Mouse (Mus musculus) neural tube, embryonic 15.5 days (tissue): ENCODE data around the gene Olfr307. TPM values are rescaled to one million over a fixed set of nuclear protein-coding genes. Genes with fewer than 3 reads are reported as not detected.
"Not testable (repeated sequence)": the region's sequence is repeated elsewhere in the genome, so short reads cannot be mapped to it uniquely, and the experiment has no call there.

Source experiments
- ATAC-seq: fragments of 200-750 bp; cut with Nextera tagmentation; 2 replicates; pipeline ENCODE4 v1.8.0; 2017; ENCODE audit warnings: mild to moderate bottlenecking, moderate TSS enrichment, moderate library complexity; ENCODE audit not compliant: low FRiP score
- H3K27ac ChIP-seq: fragments of 300-500 bp; sonication (generic); replicated peaks from 2 replicates; pipeline ENCODE4 v1.5.1; 2015; ENCODE audit warnings: mild to moderate bottlenecking, inconsistent platforms
- H3K27me3 ChIP-seq: fragments of 300-500 bp; sonication (generic); replicated peaks from 2 replicates; pipeline ENCODE4 v1.6.1; 2015; ENCODE audit warnings: inconsistent platforms
- H3K36me3 ChIP-seq: fragments of 300-500 bp; sonication (generic); 2 replicates; pipeline ENCODE4 v1.6.1; 2015; ENCODE audit warnings: inconsistent platforms
- H3K4me1 ChIP-seq: fragments of 300-500 bp; sonication (generic); 2 replicates; pipeline ENCODE4 v1.6.1; 2015; ENCODE audit warnings: inconsistent platforms
- H3K4me2 ChIP-seq: fragments of 300-500 bp; sonication (generic); 2 replicates; pipeline ENCODE4 v1.6.1; 2015; ENCODE audit warnings: inconsistent platforms, mild to moderate bottlenecking, moderate library complexity
- H3K4me3 ChIP-seq: fragments of 300-500 bp; sonication (generic); replicated peaks from 2 replicates; pipeline ENCODE4 v1.5.1; 2015; ENCODE audit warnings: mild to moderate bottlenecking, inconsistent platforms
- H3K9ac ChIP-seq: fragments of 300-500 bp; sonication (generic); replicated peaks from 2 replicates; pipeline ENCODE4 v1.6.1; 2015; ENCODE audit warnings: mild to moderate bottlenecking, inconsistent platforms
- H3K9me3 ChIP-seq: fragments of 300-500 bp; sonication (generic); replicated peaks from 2 replicates; pipeline ENCODE4 v1.6.1; 2016; ENCODE audit warnings: inconsistent platforms
- whole genome bisulfite sequencing: fragments of 180-500 bp; shearing (Covaris S2); methylation state at CpG from one replicate; pipeline ENCODE4 v1.1.7; 2015; ENCODE audit warnings: mixed read lengths; 5-methylcytosine and 5-hydroxymethylcytosine counted together
- polyA plus RNA-seq: library from polyadenylated mRNA; unstranded; fragments of >200 nt; fragmentation: Nextera tagmentation; extraction: Ambion mirVana; gene quantifications from 2 replicates; pipeline ENCODE4 v1.2.1, GENCODE M21; 2015

Olfr307 gene
- polyA plus RNA-seq: not detected in 2 replicates

DNA sequence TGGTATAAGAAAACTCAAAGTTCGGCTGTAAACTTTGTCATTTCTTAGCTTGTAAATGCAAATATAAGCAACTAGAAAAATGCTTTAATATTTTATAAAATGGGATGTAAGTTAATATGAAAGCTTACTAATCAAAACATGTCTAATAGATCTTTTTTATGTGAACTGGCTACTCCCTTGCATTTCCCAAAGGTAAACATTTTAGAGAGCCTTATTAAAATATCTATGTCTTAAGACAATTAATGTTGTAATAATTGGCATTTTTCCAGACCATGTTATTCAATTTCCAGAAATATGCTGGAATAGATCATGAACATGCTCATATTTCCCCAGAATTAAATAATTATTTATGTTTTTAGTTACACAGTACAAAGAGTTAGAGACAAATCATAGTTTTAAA, at the start of gene Olfr307:
Gene Olfr307, minus strand, starts transcription at position 101 of the 400 bp plus-strand sequence.
- Histone ChIP-seq H3K27me3 (no peaks in the 10 kb centered on the region), H3K4me1 (no peaks in the 10 kb centered on the region), H3K27ac (no peak within 1 kb of the TSS), H3K36me3 (no peaks in the 10 kb centered on the region), H3K9me3 (no peaks in the 10 kb centered on the region), H3K4me3 (no peak within 1 kb of the TSS), H3K4me2 (no peak within 1 kb of the TSS), H3K9ac (no peak within 1 kb of the TSS)
- ATAC-seq: no peak
- WGBS: 85% methylated on average over 1 of the region's 1 CpGs

DNA sequence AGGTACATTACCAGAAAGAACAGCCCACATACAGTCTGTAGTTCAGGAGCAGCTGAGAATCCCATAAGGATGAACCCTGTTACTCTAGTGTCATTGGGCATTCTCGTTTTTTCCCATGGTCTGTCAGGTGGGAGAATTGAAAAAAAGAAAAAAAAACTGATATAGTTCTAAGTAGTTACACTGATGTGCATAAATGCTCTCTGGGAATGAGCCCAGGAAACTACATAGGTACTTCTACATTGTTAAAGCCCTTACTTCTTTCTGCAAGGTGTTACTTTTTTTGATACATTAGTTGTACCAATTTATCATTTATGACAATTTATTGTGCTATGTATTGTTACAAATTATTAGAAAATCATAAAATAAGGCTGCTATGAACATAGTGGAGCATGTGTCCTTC, 49.2 kb upstream of the Olfr307 start, which contains the start of gene Olfr304:
Gene Olfr304, minus strand, starts transcription at position 101 of the 400 bp plus-strand sequence.
- Histone ChIP-seq H3K9ac (no peak within 1 kb of the TSS), H3K4me1 (no peaks in the 10 kb centered on the region), H3K36me3 (no peaks in the 10 kb centered on the region), H3K27me3 (no peaks in the 10 kb centered on the region), H3K4me2 (no peak within 1 kb of the TSS), H3K9me3 (no peaks in the 10 kb centered on the region), H3K4me3 (no peak within 1 kb of the TSS), H3K27ac (no peak within 1 kb of the TSS)
- no peak for ATAC-seq
- 74% methylated on average over 1 of the region's 1 CpGs for WGBS

GRCm38 (mm10) chr7:86385769-86386168, 48.4 kb upstream of the Olfr307 start:
- no peak for ATAC-seq
- Histone ChIP-seq H3K9ac (no peak overlapping the region), H3K27ac (no peak overlapping the region), H3K4me1 (no peaks in the 10 kb centered on the region), H3K36me3 (no peaks in the 10 kb centered on the region), H3K27me3 (no peaks in the 10 kb centered on the region), H3K9me3 (no peaks in the 10 kb centered on the region), H3K4me3 (no peak overlapping the region), H3K4me2 (no peak overlapping the region)
- 70% methylated on average over 3 of the region's 3 CpGs for WGBS

GRCm38 (mm10) chr7:86366828-86367227, 29.4 kb upstream of the Olfr307 start, which contains the start of gene Olfr305:
Olfr305 (minus strand) TSS chr7:86366928.
- H3K36me3 ChIP-seq: no peaks in the 10 kb centered on the region
- no peaks in the 10 kb centered on the region for H3K27me3 ChIP-seq
- no peak within 1 kb of the TSS for H3K4me2 ChIP-seq
- H3K4me1 ChIP-seq: no peaks in the 10 kb centered on the region
- H3K9me3 ChIP-seq: no peaks in the 10 kb centered on the region
- ATAC-seq: no peak
- no peak within 1 kb of the TSS for H3K27ac ChIP-seq
- no peak within 1 kb of the TSS for H3K4me3 ChIP-seq
- 71% methylated on average over 1 of the region's 1 CpGs for whole genome bisulfite sequencing
- no peak within 1 kb of the TSS for H3K9ac ChIP-seq

GRCm38 (mm10) chr7:86346296-86346695, 8.9 kb upstream of the Olfr307 start:
- not testable (repeated sequence) for H3K27me3 ChIP-seq, H3K9me3 ChIP-seq, H3K4me3 ChIP-seq, H3K27ac ChIP-seq, H3K4me2 ChIP-seq, H3K4me1 ChIP-seq, ATAC-seq, H3K36me3 ChIP-seq, H3K9ac ChIP-seq
- 95% methylated on average over 9 of the region's 9 CpGs for WGBS

GRCm38 (mm10) chr7:86344253-86344652, 6.9 kb upstream of the Olfr307 start:
- Histone ChIP-seq H3K36me3 (no peaks in the 10 kb centered on the region), H3K27me3 (no peaks in the 10 kb centered on the region), H3K9ac (no peak overlapping the region), H3K9me3 (no peaks in the 10 kb centered on the region), H3K27ac (no peak overlapping the region), H3K4me3 (no peak overlapping the region), H3K4me2 (no peak overlapping the region), H3K4me1 (no peaks in the 10 kb centered on the region)
- no peak for ATAC-seq
- WGBS: 75% methylated on average over 3 of the region's 3 CpGs

DNA sequence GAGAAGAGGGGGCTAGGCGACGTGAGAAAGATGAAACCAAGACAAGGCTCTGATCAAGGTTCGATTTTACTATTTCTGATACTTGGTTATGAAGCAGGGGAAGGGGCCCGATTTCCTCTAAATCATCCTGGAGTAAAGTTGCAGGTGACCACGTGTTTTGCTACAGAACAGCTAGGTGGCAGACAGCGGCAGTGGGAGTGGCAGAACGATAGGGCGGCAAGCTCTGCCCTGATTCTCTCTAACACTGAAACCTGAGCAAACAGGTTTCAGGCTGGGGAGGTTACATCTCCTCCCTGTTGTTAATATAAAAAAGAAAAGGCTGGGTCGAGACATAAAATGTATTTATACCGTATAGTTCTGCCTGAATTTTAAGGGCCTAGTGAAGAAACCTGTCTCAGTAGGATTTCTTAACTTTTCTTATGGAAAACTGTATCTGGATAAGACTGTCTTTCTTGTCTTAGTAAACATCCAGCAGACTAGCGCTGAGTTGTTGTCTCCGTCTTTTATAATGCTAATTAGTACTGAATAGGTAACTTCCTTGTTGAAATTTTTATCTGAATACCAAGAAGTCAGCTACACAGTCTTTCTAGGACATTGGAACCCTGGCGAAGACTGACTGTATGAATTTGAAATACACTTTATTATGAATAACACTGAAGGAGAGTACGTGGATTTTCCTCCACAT, 5.6 kb upstream of the Olfr307 start:
- no peaks in the 10 kb centered on the region for H3K36me3 ChIP-seq
- no peaks in the 10 kb centered on the region for H3K9me3 ChIP-seq
- H3K9ac ChIP-seq: no peak overlapping the region
- H3K27ac ChIP-seq: no peak overlapping the region
- 82% methylated on average over 14 of the region's 14 CpGs for WGBS
- H3K4me1 ChIP-seq: no peaks in the 10 kb centered on the region
- H3K4me3 ChIP-seq: no peak overlapping the region
- H3K4me2 ChIP-seq: no peak overlapping the region
- no peak for ATAC-seq
- H3K27me3 ChIP-seq: no peaks in the 10 kb centered on the region

DNA sequence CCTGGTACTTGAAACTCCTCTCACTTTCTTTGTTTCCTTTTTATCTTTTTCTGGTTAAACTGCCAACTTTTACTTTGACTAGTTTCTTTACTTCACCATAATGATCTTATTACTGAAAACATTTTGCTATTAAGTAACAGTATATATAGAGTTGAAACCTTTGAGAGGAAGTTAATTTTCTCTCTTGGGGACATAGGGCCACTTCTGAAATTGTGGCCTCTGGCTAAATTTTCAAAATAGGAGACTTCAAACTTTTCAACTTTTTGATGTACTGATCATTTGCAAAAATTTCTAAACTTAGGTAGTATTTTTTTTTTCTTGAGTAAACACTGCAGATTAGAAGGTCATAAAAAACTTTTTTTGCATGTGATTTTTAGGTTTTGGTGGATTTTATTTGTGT, 11.9 kb downstream of the Olfr307 start, which contains the start of gene Olfr308:
Gene Olfr308, minus strand, starts transcription at position 101 of the 400 bp plus-strand sequence.
- H3K9me3 ChIP-seq: no peaks in the 10 kb centered on the region
- no peaks in the 10 kb centered on the region for H3K27me3 ChIP-seq
- no peaks in the 10 kb centered on the region for H3K36me3 ChIP-seq
- ATAC-seq: no peak
- no peak within 1 kb of the TSS for H3K4me2 ChIP-seq
- H3K9ac ChIP-seq: no peak within 1 kb of the TSS
- H3K4me3 ChIP-seq: no peak within 1 kb of the TSS
- no peaks in the 10 kb centered on the region for H3K4me1 ChIP-seq
- no peak within 1 kb of the TSS for H3K27ac ChIP-seq

- Histone ChIP-seq H3K4me3 (no peak overlapping the region), H3K27ac (no peak overlapping the region), H3K9ac (no peak overlapping the region), H3K36me3 (no peaks in the 10 kb centered on the region), H3K4me1 (no peaks in the 10 kb centered on the region), H3K9me3 (no peaks in the 10 kb centered on the region), H3K4me2 (no peak overlapping the region), H3K27me3 (no peaks in the 10 kb centered on the region)
- no peak for ATAC-seq
- WGBS: 94% methylated on average over 2 of the region's 2 CpGs
Measured at GRCm38 (mm10) chr7:86321323-86321722, 16.1 kb downstream of the Olfr307 start.

DNA sequence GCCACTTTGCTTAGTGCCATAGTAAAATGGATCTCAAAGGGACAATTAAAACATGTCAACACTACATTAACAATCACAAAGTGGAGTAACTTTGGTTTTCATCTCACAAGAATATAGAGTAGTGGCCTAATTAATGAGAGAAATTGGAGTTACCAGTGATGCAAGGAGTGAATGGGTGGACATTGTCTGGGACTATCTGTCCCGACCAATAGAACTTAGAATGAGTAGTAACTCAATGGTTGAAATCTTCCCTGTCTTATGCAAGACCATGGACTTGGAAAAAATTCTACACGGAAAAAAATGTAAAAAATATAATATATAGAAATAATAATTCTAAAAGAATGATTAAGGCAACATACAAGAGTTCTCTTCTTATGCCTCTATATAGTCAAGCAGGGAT, 23.8 kb downstream of the Olfr307 start, which contains the start of gene Olfr309:
Gene Olfr309, minus strand, starts transcription at position 101 of the 400 bp plus-strand sequence.
- no peaks in the 10 kb centered on the region for H3K9me3 ChIP-seq
- no peak for ATAC-seq
- H3K4me1 ChIP-seq: no peaks in the 10 kb centered on the region
- H3K4me2 ChIP-seq: no peak within 1 kb of the TSS
- no peaks in the 10 kb centered on the region for H3K27me3 ChIP-seq
- no peak within 1 kb of the TSS for H3K4me3 ChIP-seq
- H3K9ac ChIP-seq: no peak within 1 kb of the TSS
- H3K36me3 ChIP-seq: no peaks in the 10 kb centered on the region
- WGBS: 85% methylated on average over 2 of the region's 2 CpGs
- H3K27ac ChIP-seq: no peak within 1 kb of the TSS
